Mouse (Mus musculus) CH12.LX (cell line): ENCODE results near the gene Nek4. TPM values are rescaled to one million over a fixed set of nuclear protein-coding genes. Genes with fewer than 3 reads are reported as not detected.

Experiments used
- DNase-seq: peaks from one replicate; pipeline ENCODE4 v3.0.0-alpha.2; 2013; ENCODE audit errors: extremely low read depth
- H3K27ac ChIP-seq: 2 replicates; pipeline ENCODE4 v1.5.1; 2012; ENCODE audit warnings: low read depth, mild to moderate bottlenecking, control low read depth, moderate library complexity; ENCODE audit not compliant: insufficient read depth
- H3K27me3 ChIP-seq: replicated peaks from 2 replicates; pipeline ENCODE3; 2012; ENCODE audit warnings: inconsistent platforms
- H3K36me3 ChIP-seq, 2 experiments: replicated peaks in 1 of 2; 2 replicates each; pipeline versions ENCODE3 to v1.6.1; 2012; ENCODE audit warnings: inconsistent platforms in 1 of 2, low read length in 1 of 2, mild to moderate bottlenecking in 1 of 2, mixed read lengths in 1 of 2, moderate library complexity in 1 of 2; ENCODE audit not compliant: control insufficient read depth in 1 of 2, insufficient read depth in 1 of 2
- H3K4me1 ChIP-seq, 2 experiments: 2 replicates each; pipeline ENCODE4 v1.6.1; 2012; ENCODE audit warnings: inconsistent platforms in 1 of 2, moderate library complexity in 1 of 2; ENCODE audit not compliant: insufficient read depth in 2 of 2, control insufficient read depth in 1 of 2
- H3K4me2 ChIP-seq: 2 replicates; pipeline ENCODE4 v1.6.1; 2012; ENCODE audit warnings: low read depth, mild to moderate bottlenecking, control low read depth; ENCODE audit not compliant: poor library complexity, insufficient read depth, severe bottlenecking
- H3K4me3 ChIP-seq, 3 experiments: fragments of 150-350 bp in 1 of 3; sonication (generic) in 1 of 3; replicated peaks in 1 of 3; 2 replicates each; pipeline versions ENCODE3 to v1.5.1; 2011 to 2012; ENCODE audit warnings: low read depth in 2 of 3, low read length in 2 of 3, mild to moderate bottlenecking in 2 of 3, moderate library complexity in 2 of 3, control low read depth in 1 of 3, improper control_type of control experiment in 1 of 3, inconsistent platforms in 1 of 3, mixed read lengths in 1 of 3; ENCODE audit not compliant: poor library complexity in 1 of 3
- H3K79me2 ChIP-seq: replicated peaks from 2 replicates; pipeline ENCODE4 v1.6.1; 2012; ENCODE audit warnings: mild to moderate bottlenecking, moderate library complexity; ENCODE audit not compliant: control insufficient read depth, poor library complexity, insufficient read depth, severe bottlenecking; ENCODE audit errors: extremely low read depth
- H3K9ac ChIP-seq: 2 replicates; pipeline ENCODE4 v1.6.1; 2012; ENCODE audit warnings: low read depth, mild to moderate bottlenecking, control low read depth, moderate library complexity; ENCODE audit not compliant: insufficient read depth
- H3K9me3 ChIP-seq: replicated peaks from 2 replicates; pipeline ENCODE3; 2012; ENCODE audit warnings: low read length, inconsistent platforms, mixed read lengths
- CHD1 ChIP-seq: IDR thresholded peaks from 2 replicates; pipeline ENCODE4 v1.6.1; 2012; ENCODE audit warnings: low read depth, low read length, improper control_type of control experiment, inconsistent platforms
- CTCF ChIP-seq, 2 experiments: IDR thresholded peaks in 1 of 2; conservative IDR thresholded peaks in 1 of 2; 2 replicates each; pipeline ENCODE4 v1.5.1; 2011 to 2012; ENCODE audit warnings: low read depth in 2 of 2, low read length in 2 of 2, improper control_type of control experiment in 1 of 2, inconsistent platforms in 1 of 2, mild to moderate bottlenecking in 1 of 2, moderate library complexity in 1 of 2
- E2F4 ChIP-seq: IDR thresholded peaks from 2 replicates; pipeline ENCODE4 v1.6.1; 2011; ENCODE audit warnings: low read depth, low read length, improper control_type of control experiment; ENCODE audit not compliant: insufficient replicate concordance
- HCFC1 ChIP-seq: IDR thresholded peaks from 2 replicates; pipeline ENCODE4 v1.6.1; 2012; ENCODE audit warnings: low read depth, mild to moderate bottlenecking, inconsistent platforms, low read length, improper control_type of control experiment
- KAT2A ChIP-seq: IDR thresholded peaks from 2 replicates; pipeline ENCODE4 v1.6.1; 2012; ENCODE audit warnings: low read length, improper control_type of control experiment, inconsistent platforms; ENCODE audit not compliant: insufficient replicate concordance
- MAX ChIP-seq: IDR thresholded peaks from 2 replicates; pipeline ENCODE4 v1.6.1; 2011; ENCODE audit warnings: low read length, improper control_type of control experiment
- MEF2A ChIP-seq: IDR thresholded peaks from 2 replicates; pipeline ENCODE4 v1.6.1; 2014; ENCODE audit warnings: low read depth, mild to moderate bottlenecking, inconsistent platforms, low read length, improper control_type of control experiment, borderline replicate concordance
- MXI1 ChIP-seq: IDR thresholded peaks from 2 replicates; pipeline ENCODE4 v1.6.1; 2011; ENCODE audit warnings: mild to moderate bottlenecking, low read depth, low read length, improper control_type of control experiment
- NRF1 ChIP-seq: IDR thresholded peaks from 2 replicates; pipeline ENCODE4 v1.6.1; 2014; ENCODE audit warnings: low read depth, mild to moderate bottlenecking, inconsistent platforms, low read length, improper control_type of control experiment, moderate library complexity
- PAX5 ChIP-seq: IDR thresholded peaks from 2 replicates; pipeline ENCODE4 v1.6.1; 2012; ENCODE audit warnings: low read length, inconsistent platforms, mixed read lengths
- POLR2AphosphoS2 ChIP-seq: IDR thresholded peaks from 2 replicates; pipeline ENCODE4 v1.6.1; 2011; ENCODE audit warnings: low read depth, low read length, improper control_type of control experiment
- RCOR1 ChIP-seq: conservative IDR thresholded peaks from 2 replicates; pipeline ENCODE4 v1.6.1; 2012; ENCODE audit warnings: low read depth, mild to moderate bottlenecking, inconsistent platforms, low read length, improper control_type of control experiment
- SMC3 ChIP-seq: IDR thresholded peaks from 2 replicates; pipeline ENCODE4 v1.6.1; 2011; ENCODE audit warnings: low read depth, low read length, improper control_type of control experiment
- UBTF ChIP-seq: IDR thresholded peaks from 2 replicates; pipeline ENCODE4 v1.6.1; 2012; ENCODE audit warnings: low read depth, mild to moderate bottlenecking, inconsistent platforms, low read length, improper control_type of control experiment, moderate library complexity
- USF2 ChIP-seq: conservative IDR thresholded peaks from 2 replicates; pipeline ENCODE4 v1.6.1; 2011; ENCODE audit warnings: low read depth, low read length, improper control_type of control experiment
- ZC3H11A ChIP-seq: IDR thresholded peaks from 2 replicates; pipeline ENCODE4 v1.6.1; 2012; ENCODE audit warnings: low read depth, mild to moderate bottlenecking, inconsistent platforms, low read length, improper control_type of control experiment
- ZMIZ1 ChIP-seq: IDR thresholded peaks from 2 replicates; pipeline ENCODE4 v1.6.1; 2012; ENCODE audit warnings: low read depth, mild to moderate bottlenecking, inconsistent platforms, low read length, improper control_type of control experiment
- dilution Hi-C: fragments of 300-500 bp; cut with MboI; formaldehyde crosslinking; loops from 2 replicates; pipeline ENCODE4 v1.14.3; 2020; ENCODE audit warnings: low sequenced_read_pairs; ENCODE audit not compliant: extremely low pct_unique_long_range_greater_than_20kb, extremely low pct_ligation_motif_present
- in situ Hi-C: fragments of 300-500 bp; cut with MboI; formaldehyde crosslinking; loops from 3 replicates; pipeline ENCODE4 v1.14.3; 2019; ENCODE audit warnings: low sequenced_read_pairs, low pct_ligation_motif_present, low pct_unique_long_range_greater_than_20kb, mixed read lengths
- polyA plus RNA-seq: library from polyadenylated mRNA; unstranded; fragments of >175 nt; gene quantifications from 2 replicates; pipeline ENCODE4 v1.2.1, GENCODE M21; 2012; ENCODE audit warnings: low read depth; ENCODE audit not compliant: insufficient read length
- total RNA-seq, 2 experiments: library from RNA; depleted of rRNA; stranded (reverse); fragments of 300-350 nt in 1 of 2; fragments of >200 nt in 1 of 2; gene quantifications; 2 replicates each; pipeline ENCODE4 v1.2.3; 2012 to 2014

Nek4 gene
- total and polyA plus RNA-seq, 3 experiments = 17.1 to 18.3 (median 17.4) TPM

DNA sequence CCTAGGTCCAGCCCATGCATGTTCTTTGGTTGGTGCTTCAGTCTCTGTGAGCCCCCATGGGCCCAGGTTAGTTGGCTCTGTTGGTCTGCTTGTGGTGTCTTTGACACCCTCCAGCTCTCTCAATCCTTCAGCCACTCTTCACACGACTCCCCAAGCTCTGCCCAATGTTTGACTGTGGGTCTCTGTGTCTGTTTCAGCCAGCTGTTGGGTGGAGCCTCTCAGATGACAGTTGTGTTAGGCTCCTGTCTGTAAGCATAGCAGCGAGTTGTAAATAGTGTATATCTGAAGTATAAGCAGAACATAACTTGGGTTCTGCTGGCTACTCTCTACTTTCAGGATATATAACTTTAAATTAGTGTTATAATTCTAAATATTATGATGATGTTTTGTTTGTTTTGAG, 7.3 kb downstream of the Nek4 start:
- peaks cover 27 to 56% of the 10 kb centered on the region in 2 experiments for H3K36me3 ChIP-seq
- in situ Hi-C loops = no loop called here
- dilution Hi-C loops = no loop called here

DNA sequence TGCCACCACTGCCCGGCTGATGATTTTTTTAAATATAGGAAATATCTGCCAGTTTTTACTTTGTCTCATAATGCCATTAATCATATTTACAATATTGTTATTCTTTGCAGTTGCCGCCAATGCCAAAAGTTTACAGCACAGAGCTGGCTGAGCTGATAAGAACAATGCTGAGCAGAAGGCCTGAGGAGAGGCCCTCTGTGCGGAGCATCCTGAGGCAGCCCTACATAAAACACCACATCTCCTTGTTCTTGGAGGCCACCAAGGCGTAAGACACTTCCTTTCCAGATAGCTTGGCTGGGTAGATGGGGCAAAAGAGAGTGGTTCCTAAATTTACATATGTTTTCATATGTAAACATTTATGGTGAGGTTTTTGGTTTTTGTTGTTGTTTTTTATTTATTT, 7.9 kb downstream of the Nek4 start:
- no peaks in the 10 kb centered on the region for H3K79me2 ChIP-seq

More for the DNA sequence above, 7.3 kb downstream of the Nek4 start:
- no peak for TF ChIP-seq MEF2A
- no peak for TF ChIP-seq NRF1
- TF ChIP-seq POLR2AphosphoS2 = no peak
- TF ChIP-seq SMC3 = no peak
- TF ChIP-seq CHD1 = no peak
- TF ChIP-seq USF2 = no peak
- no peak for TF ChIP-seq PAX5
- TF ChIP-seq RCOR1 = no peak
- no peak for TF ChIP-seq HCFC1
- Histone ChIP-seq H3K9ac (no peak overlapping the region), H3K4me1 (peaks cover 0 to 12% of the 10 kb centered on the region in 2 experiments; a peak in 2 of 4 replicates), H3K27ac (no peak overlapping the region), H3K9me3 (no peaks in the 10 kb centered on the region), H3K4me2 (no peak overlapping the region), H3K79me2 (no peaks in the 10 kb centered on the region), H3K4me3 (no peak overlapping the region), H3K27me3 (no peaks in the 10 kb centered on the region)
- DNase-seq = no peak

DNA sequence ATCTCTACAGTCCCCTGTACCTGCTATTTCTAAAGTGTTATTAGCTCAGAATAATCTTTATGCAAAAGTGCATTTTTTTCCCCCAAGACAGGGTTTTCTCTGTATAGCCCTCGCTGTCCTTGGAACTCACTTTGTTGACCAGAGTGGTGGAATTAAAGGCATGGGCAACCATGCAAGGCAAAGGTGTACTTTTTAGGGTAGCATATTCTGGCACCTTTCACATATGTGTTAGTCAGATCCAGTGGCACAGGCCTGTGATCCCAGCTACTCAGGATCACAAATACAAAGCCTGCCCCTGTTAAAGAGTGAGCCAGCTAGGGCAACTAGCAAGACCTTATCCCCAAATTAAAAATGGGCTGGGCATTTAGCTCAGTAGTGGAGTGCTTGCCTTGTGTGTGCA, 9.2 kb downstream of the Nek4 start:
- dilution Hi-C loops = no loop called here
- in situ Hi-C loops = no loop called here
- no peaks in the 10 kb centered on the region for H3K27me3 ChIP-seq
- H3K4me2 ChIP-seq = no peak overlapping the region
- no peak overlapping the region for H3K9ac ChIP-seq
- peaks cover 18 to 58% of the 10 kb centered on the region in 2 experiments for H3K36me3 ChIP-seq
- TF ChIP-seq CTCF (conservative IDR thresholded peaks at IDR 0.05 in 1 of 2, IDR thresholded peaks at IDR 0.05 in 1 of 2; ENCODE audit: low read depth in 2 of 2, low read length in 2 of 2) (no peak), MXI1 (no peak), ZC3H11A (no peak)
- TF ChIP-seq, all 38 proteins: peak for 0
- no peak overlapping the region for H3K27ac ChIP-seq
- no peak for DNase-seq
- H3K4me3 ChIP-seq = no peak overlapping the region
- no peaks in the 10 kb centered on the region for H3K79me2 ChIP-seq
- H3K9me3 ChIP-seq = no peaks in the 10 kb centered on the region
- H3K4me1 ChIP-seq = peaks cover 0 to 6% of the 10 kb centered on the region in 2 experiments; a peak in 1 of 4 replicates

More for the DNA sequence above, 7.9 kb downstream of the Nek4 start:
- no peak overlapping the region for H3K4me2 ChIP-seq
- TF ChIP-seq CTCF (conservative IDR thresholded peaks at IDR 0.05 in 1 of 2, IDR thresholded peaks at IDR 0.05 in 1 of 2; ENCODE audit: low read depth in 2 of 2, low read length in 2 of 2) = no peak
- no peak for TF ChIP-seq UBTF
- no peak for TF ChIP-seq KAT2A
- TF ChIP-seq E2F4 = no peak
- TF ChIP-seq SMC3 = no peak
- no peak for TF ChIP-seq MAX
- no peak for TF ChIP-seq ZMIZ1
- H3K4me1 ChIP-seq = peaks cover 0 to 7% of the 10 kb centered on the region in 2 experiments; a peak in 1 of 4 replicates
- no peak overlapping the region for H3K9ac ChIP-seq
- dilution Hi-C loops (no loop called here), in situ Hi-C loops (no loop called here)
- H3K36me3 ChIP-seq = peaks cover 23 to 56% of the 10 kb centered on the region in 2 experiments
- H3K27ac ChIP-seq = no peak overlapping the region
- DNase-seq = no peak
- H3K9me3 ChIP-seq = no peaks in the 10 kb centered on the region
- no peaks in the 10 kb centered on the region for H3K27me3 ChIP-seq
- H3K4me3 ChIP-seq = no peak overlapping the region
